Mouse (Mus musculus): ENCODE measurements around the gene Usp4.
A peak's percentile ranks its signal among the peaks of the same experiment; 100 is the strongest.
"Not testable (repeated sequence)": the region's sequence is repeated elsewhere in the genome, so short reads cannot be mapped to it uniquely, and the experiment has no call there.

Gene Usp4

GRCm38 (mm10) chr9:108347540-108348289 lies at the start of gene Usp4:
Usp4 (plus strand) TSS chr9:108347853.
- DNase-seq (ENCODE audit: low read depth, low spot score): peak; percentile 81

DNA sequence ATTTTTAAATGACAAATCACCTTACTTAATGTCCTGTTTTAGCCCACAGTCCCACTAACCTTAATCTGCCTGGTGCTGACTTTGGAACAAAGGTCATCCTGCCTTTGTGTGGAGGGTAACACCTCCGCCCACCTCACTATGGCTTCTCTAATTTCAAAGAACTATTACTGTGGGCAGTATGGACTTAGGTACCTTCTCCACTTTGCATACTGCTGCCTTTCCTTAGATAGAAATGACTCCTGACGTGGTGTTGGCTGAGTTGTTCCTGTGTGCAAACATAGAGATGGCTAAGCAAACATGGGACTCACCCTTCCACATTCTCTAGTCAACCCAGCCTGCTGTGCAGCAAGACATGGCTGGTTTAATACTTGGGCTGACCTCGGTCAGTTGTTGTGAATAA lies 45.8 kb upstream of the Usp4 start:
- DNase-seq (ENCODE audit: low read depth, low spot score): peak; percentile 76

DNA sequence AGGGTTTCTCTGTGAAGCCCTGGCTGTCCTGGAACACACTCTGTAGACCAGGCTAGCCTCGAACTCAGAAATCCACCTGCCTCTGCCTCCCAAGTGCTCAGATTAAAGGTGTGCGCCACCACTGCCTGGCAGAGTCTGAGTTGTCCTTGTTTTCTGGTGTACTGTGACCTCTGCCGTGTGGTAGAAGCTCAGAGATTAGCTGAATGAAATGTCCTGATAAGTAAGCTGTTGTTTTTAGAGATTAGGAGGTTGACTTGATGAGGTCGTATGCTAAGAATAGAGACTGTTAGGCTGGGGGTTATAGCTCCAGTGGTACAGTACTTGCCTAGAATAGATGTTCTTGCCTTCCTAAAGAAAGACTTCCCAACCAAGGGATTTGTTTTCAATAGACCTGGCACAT lies 42.9 kb upstream of the Usp4 start:
- DNase-seq (ENCODE audit: low read depth, low spot score): no peak

- DNase-seq (ENCODE audit: low read depth, low spot score): no peak
Observed at GRCm38 (mm10) chr9:108305170-108305569, 42.5 kb upstream of the Usp4 start.

- peak; percentile 100 for DNase-seq (ENCODE audit: low read depth, low spot score)
Observed at GRCm38 (mm10) chr9:108305629-108306520, 41.8 kb upstream of the Usp4 start, which contains the start of the genes Rhoa and Tcta. Rhoa (plus strand) TSS chr9:108306129. Tcta (minus strand) TSS chr9:108306160.

GRCm38 (mm10) chr9:108306571-108306980 lies 41.1 kb upstream of the Usp4 start:
- peak; percentile 75 for DNase-seq (ENCODE audit: low read depth, low spot score)

DNA sequence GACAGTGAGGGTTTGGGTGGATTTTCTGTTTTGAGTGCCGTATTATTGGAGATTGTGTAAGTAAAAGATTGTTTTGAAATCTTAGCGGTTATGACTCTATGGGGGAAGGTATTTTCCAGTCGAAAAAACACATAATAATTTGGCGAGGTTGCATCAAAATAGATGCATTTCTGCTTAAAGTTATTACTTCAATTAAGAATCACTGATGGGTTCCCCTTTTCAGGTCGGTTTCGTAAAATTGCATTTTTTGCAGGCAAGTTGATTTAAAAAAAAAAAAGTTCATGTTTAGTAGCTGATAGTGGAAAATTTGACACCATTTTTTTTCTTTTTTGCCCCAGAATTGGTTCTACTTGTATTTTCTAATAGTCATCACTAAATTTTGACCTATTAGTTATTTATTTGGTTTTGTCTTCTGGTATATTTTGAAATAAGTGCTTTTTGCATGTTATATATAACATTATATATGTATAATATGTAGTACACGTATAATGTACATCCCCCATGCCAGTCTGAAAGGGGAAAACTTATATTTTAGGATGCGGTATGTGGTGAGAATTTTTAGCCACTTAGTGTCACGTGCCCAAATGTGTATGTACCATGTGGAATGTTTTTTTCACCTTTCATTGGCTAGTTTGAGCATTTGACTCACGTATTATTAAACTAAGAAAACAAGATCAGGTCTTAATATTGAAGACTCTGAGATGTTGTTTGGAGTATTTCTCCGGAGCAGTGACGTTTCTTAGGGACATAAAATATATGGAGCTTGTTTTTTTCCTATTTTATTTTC lies 40.4 kb upstream of the Usp4 start:
- no peak for DNase-seq (ENCODE audit: low read depth, low spot score)

DNA sequence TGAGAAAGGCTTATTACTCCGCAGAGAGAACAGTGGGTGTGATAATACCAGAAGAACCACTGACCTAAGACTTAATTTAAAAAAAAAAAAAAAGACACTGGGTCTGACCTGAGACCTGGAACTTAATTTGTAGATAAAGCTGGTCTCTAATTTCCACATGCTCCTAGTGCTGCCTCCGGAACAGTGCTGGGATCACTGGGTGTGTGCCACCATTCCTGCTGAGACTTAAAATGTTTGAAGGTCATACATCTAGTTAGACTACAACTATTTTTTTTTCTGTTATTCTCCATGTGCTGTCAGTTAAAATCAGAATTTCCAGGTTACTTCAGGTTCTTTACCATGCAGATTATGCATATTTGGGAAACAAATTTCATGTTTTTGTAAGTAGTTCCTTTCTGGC lies 39.5 kb upstream of the Usp4 start:
- no peak for DNase-seq (ENCODE audit: low read depth, low spot score)

DNA sequence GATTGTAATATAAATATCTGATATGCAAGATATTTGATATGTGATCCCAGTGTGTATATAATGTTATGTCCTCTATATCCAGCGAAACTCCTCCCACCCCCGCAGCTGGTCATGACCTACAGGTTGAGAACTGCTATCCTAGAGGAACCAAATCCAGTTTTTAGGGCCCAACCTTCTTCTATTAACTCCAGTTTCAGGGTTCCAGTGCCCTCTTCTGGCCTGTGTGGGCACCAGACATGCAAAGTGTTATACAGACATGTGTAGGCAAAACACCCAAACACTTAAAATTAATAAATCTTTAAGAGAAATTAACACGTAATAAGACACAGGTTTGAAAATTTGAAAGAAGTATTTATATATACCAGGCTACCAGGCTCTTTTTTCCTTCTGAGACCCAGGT lies 30.1 kb upstream of the Usp4 start:
- DNase-seq (ENCODE audit: low read depth, low spot score): peak; percentile 47

- DNase-seq (ENCODE audit: low read depth, low spot score): no peak
Observed at GRCm38 (mm10) chr9:108318462-108318861, 29.2 kb upstream of the Usp4 start.

- not testable (repeated sequence) for DNase-seq (ENCODE audit: low read depth, low spot score)
Observed at GRCm38 (mm10) chr9:108322054-108322453, 25.6 kb upstream of the Usp4 start.

GRCm38 (mm10) chr9:108324784-108325183 lies 22.9 kb upstream of the Usp4 start:
- DNase-seq (ENCODE audit: low read depth, low spot score): no peak

GRCm38 (mm10) chr9:108325811-108326210 lies 21.8 kb upstream of the Usp4 start:
- DNase-seq (ENCODE audit: low read depth, low spot score): no peak

GRCm38 (mm10) chr9:108337848-108338550 lies 9.7 kb upstream of the Usp4 start:
- DNase-seq (ENCODE audit: low read depth, low spot score): peak; percentile 79

DNA sequence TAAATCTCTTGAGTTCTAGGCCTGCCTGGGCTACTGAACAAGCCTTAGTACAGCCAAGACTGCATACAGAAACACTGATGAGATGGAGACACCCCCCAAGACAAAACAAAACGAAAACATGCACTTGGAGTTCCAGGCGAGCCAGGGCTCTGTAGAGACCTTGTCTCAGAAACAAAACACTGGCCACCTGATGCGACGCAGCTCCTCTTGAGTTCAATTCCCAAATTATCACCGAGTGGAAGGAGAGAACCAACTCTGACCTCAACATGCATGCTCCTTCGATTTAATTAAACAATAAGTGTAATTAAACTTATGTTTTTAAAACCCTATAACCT lies 9.1 kb upstream of the Usp4 start:
- DNase-seq (ENCODE audit: low read depth, low spot score): peak; percentile 65

DNA sequence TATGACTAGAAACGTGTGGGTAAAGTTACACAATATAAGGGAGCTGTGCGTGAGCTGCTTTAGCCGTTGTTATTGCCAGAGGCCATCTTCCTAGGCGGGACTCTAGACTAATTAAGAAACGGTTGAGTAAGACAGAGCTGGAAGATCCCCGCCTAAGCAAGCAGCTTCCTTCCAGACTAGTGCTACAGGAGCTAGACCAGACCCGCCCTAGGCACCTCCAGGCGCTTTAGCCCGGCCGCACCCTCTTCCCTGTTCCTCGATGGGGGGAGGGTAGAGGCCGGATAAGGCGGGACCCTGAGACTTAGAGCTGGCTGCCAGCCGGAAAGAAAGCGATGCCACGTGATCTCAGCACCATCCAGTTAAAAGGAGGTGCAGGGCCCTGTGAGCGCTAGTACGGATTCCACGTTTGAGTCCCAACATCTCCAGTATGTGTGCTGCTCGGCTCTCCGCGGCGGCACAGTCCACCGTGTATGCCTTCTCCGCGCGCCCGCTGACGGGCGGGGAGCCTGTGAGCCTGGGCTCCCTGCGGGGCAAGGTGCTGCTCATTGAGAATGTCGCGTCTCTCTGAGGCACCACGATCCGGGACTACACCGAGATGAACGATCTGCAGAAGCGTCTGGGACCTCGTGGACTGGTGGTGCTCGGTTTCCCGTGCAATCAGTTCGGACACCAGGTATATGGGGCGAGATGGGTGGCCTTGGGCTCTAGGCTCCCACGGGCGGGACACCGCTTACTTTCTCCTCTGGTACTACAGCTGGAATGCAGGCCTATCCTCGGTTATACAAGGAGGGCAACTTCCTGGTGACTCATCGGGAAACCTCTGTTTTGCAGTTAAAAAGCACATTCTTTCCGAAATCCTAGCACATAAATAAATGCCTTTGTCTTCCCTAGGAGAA lies 8.5 kb upstream of the Usp4 start, which contains the start of gene Gpx1:
Gene Gpx1 (plus strand): TSS at position 18 of the 896 bp plus-strand sequence.
- peak; percentile 99 for DNase-seq (ENCODE audit: low read depth, low spot score)

DNA sequence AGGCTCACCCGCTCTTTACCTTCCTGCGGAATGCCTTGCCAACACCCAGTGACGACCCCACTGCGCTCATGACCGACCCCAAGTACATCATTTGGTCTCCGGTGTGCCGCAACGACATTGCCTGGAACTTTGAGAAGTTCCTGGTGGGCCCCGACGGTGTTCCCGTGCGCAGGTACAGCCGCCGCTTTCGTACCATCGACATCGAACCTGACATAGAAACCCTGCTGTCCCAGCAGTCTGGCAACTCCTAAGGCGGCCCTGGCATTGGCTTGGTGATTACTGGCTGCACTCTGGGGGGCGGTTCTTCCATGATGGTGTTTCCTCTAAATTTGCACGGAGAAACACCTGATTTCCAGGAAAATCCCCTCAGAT lies 7.8 kb upstream of the Usp4 start:
- DNase-seq (ENCODE audit: low read depth, low spot score): peak; percentile 53

DNA sequence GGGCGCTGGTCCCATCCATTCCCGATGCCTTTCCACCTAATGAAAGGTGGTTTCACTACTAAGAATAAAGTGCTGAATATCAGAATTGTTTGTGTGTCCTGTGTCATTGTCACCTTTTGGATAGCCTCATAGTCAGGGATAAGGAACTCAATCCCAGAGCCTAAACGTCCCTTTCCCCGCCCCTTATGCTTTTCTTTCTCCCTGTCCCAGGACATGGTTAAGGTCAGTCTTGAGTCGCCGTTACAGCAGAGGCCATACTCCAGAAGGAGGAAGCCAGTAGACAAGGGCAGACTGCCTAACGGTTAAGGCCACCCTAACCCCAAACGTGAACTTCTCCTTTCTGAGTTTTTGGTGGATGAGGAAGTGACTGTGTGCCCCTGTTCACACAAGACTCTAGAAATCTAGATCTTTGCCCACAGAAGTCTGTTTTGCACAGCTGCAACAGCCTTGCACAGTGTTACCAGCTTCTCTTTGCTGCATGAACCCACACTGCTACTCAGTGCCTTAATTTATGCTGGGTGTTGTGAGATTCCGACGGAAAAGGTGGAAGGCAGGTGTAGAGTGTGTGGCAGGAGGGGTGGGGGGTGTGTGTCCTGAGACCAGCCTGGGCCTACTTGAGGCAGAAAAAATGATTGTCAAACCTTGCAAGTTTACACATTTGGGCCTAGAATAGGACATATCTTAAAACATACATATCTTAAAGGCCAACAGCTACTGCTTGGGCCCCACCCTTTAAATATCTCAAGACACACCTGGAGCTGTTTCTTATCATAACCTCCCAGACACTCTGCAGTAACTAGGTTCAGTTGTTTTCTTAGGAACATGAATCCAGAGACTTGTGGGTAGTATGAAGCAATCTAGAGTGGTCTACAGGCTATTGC lies 7.2 kb upstream of the Usp4 start:
- no peak for DNase-seq (ENCODE audit: low read depth, low spot score)

DNA sequence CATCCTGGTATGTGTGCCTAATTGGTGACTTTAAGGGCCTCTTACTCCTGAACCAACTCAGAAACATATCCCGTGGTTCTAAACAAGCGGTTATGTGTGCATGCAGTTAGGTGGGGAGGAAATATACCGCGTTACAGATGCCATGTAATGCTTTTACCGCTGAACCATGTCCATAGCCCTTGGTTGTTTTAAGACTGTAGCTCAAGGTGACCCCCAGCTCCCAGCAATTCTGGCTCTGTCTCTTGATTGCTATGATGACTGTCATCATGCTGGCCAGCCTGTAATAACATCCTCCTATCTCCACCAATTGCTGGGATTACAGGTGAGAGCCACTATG lies 6.5 kb upstream of the Usp4 start:
- DNase-seq (ENCODE audit: low read depth, low spot score): no peak
